Mouse (Mus musculus) kidney, postnatal 10 days (tissue): ENCODE results near the gene Cd160.

ENCODE experiments used
- DNase-seq: peaks from one replicate; pipeline ENCODE4 v3.0.0; 2021; ENCODE audit warnings: mixed read lengths

Cd160 gene

DNA sequence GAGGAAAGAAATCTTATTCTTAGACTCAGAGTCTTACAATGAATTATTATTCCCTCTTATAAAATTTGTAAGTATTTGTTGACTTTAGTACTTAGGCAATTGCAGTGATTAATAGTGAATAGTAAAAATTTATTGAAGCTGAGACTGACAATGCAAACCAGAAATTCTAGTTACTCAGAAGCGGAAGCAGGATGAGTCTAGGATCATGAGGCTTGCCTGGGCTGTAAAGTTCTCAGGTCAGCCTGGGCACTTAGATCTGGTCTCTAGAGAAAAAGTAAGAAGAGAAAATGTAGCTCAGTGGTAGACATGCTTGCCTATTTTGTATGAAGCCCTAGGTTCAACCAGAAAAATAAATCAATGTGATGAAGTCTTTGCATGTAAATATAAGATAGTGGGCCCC, 73.2 kb downstream of the Cd160 start:
- DNase-seq, result no peak
